Mouse (Mus musculus): Measurements from ENCODE around the gene Tdrd7.

Gene Tdrd7

DNA sequence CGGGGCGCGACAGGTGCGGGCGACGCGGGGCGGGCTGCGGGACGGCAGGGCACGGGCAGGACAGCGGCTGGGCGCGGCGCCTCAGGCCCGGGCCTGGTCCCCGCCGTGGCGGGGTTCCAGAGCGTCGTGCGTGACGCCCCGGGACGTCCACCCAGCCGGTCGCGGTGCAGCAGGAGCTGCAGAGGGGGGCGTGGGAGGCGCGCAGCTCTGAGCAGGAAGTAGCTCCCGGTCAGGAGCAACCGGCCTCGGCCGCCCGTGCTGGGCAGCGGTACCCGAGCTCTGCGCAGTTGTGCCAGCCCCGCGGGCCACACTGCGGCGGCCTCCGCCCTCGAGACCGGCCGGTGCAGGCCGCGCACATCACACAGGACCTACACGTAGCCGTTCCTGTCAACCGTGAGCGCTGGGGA lies 7.3 kb downstream of the Tdrd7 start:
- DNase-seq (ENCODE audit: low spot score in 2 of 2): no peak

DNA sequence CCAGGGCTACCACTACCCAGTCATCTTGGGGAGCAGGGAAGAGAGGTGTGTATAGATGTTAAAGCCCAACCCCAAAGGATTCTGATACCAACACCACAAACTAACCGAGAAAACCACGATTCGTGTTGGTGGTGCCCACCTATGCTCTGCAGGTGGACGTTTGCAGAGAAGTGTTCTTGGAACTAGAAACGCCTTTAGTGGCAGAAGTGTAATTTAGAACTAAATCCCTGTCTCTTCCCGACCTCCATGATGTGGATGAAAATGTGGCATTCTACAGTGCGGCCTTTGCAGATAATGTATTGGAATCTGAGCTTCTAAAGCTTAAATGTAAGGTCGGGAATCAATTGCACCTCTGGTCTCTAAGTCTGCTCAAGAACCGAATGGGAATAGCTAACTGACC lies 7.8 kb downstream of the Tdrd7 start:
- no peak for DNase-seq (ENCODE audit: low spot score in 2 of 2)

DNA sequence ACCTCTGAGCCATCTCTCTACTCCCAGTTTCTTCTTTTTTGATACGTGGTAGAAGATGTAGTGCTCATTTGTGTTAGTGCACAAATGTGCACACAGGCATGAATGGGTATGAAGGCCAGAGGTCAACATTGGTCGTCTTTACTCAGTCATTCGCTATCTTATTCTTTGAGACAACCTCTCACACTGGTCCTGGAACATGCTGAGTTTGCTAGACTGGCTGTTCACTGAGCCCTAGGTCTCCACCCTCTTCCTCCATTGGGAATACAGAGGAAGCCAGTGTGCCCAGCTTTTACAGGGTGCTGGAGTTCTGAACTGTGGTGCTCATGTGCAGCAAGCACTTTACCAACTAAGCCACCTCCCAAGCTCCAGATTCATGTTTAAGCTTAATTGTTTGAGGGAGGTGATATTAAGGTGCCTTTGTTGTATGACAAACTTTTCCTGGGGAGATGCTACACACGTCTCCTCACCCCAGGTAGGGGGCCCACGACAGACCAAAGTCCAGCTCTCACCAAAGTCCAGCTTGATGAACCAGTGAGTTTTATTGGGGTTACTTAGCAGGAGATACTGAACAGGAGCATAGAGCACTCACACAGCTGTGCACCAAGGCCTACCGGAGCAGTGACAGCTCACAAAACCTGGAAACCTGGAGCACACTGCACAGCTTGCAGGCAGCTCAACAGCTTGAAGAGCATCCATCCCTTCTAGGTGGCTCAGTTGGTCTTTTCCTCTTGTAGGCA lies 12.0 kb downstream of the Tdrd7 start:
- DNase-seq (ENCODE audit: low spot score in 2 of 2): no peak

DNA sequence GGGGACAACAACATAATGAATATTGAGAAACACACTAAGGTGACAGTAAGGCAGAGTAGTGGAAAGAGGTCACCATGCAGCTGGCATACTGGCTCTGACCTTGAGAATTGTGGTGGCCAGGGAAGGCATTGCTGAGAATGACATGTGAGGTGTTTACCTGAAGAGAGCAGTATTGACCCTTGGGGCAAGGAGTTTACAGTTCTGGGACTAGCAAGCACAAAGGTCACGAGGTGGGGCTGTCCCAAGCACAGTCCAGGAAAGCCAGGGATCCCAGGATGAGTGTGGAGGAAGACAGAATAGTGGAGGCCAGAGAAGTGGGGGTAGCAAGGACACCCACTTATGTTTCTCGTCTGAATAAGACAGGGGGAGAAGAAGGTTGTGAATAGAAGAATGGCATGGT lies 14.8 kb downstream of the Tdrd7 start:
- no peak for DNase-seq (ENCODE audit: low spot score in 2 of 2)

DNA sequence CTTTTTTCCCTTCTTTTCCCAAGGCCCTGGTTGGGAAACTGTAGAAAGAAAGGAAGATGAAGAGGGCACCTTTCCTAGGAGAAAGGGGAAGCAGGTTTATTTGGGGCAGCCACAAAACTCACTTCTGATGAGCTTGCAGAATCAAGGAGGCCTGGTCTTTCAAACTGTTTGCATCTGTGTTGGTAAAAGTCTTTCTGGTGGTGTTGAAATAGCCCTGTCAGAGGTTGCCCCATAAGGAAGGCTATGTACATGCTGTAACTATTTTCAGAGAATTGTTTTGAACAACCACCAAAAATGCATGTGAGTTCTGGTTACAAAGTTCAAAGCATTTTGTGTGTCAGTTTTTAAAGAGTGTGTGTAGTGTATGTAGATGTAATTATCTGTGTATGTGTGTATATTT lies 15.9 kb downstream of the Tdrd7 start:
- DNase-seq (ENCODE audit: low spot score in 2 of 2): no peak

DNA sequence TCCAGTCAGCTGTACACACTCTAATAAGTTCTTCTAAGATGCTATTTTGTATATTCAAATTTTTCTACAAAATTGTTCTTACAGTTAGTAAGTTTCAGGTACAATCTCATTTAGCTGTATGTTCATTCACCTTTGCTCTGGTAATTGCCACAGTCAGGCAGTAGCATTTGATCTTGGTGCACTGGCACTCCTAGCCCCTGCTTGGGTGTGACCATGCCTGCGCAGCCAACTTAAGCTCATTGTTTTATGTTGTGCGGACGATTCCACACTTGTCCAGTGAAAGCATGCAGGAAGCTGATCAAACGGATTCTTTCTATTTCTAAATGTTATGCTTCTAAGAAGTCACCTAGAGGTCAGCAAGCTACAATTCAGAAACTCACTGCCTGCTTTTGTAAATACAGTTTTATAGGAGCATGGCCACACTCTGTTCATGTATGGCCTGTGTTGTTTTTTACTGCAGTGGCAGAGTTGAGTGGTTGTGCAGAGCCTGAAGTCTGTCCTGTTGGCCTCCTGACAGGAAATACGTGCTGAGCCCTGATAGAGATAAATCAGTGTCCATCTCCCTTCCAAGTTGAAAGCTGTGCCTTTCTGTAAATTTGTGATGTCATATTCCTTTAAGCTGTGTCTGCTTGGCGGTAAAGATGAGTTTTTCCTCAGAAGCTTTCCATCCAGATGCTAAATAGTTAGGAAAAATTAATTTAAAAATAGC lies 25.4 kb downstream of the Tdrd7 start:
- DNase-seq (ENCODE audit: low spot score in 2 of 2): no peak

DNA sequence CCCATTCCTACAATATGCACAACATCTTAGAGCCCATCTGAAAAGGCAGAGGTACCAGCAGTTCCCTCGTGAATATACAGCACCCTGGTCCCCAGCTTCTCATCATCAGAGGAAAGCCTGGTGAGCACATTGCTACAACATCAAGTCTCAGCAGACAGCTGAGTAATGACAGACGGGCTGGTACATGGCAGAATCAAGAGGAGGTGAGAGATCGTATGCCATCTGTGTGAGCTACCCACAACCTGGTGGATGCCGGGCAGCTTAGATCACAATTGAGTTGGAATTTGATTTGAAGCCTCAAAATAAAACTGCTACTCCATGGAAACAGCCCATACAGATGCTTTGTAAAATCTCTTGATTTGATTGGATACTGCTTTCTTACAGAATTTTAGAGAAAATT lies 33.4 kb downstream of the Tdrd7 start:
- DNase-seq (ENCODE audit: low spot score in 2 of 2): no peak

DNA sequence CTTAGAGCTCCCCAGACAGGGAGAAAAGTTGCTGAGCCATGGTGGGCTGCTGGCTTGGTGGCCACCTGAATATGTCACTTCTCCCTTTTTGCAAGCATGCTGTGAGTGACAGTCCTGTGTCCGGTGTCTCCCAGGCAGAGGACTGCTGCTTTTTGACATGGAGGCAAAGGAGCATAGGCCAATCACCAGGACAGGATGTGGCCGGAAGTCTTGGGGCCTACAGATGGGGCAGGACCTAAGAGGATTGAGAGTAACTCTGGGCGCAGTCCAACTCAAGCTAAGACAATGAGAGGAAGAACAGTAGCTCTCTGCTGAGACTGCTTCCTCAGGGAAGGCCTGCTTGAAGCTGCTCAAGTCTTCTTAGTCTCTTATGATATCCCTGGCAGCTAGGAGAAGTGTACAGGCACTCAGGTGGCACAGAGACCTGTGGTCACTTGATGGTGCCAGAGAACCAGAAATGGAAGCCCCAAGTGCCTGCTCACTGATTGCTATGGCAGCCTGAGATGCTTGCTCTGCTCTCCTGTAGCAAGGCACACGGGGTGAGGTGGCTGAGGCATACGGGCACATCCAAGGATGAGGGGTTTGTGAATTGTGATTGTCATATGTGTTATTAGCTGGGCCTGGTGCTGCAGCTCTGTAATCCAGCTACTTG lies 43.1 kb downstream of the Tdrd7 start:
- DNase-seq (ENCODE audit: low spot score in 2 of 2): no peak

DNA sequence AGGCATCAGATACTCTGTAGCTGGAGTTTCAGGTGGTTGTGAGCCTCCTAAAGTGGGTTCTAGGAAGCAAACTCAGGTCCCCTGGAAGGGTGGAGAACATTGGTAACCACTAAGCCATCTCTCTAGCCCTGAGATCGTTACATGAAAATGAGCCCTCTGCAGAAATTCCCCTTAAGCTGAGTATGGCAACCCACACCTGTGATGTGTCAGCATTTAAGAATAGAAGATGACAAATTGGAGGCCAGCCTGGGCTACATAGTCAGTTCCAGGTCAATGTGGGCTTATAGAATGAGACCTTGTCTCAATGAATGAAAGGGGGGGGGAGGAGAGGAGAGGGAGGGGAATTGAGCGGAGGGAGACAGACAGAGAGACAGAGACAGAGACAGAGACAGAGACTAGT lies 46.6 kb downstream of the Tdrd7 start:
- DNase-seq (ENCODE audit: low spot score in 2 of 2): no peak

DNA sequence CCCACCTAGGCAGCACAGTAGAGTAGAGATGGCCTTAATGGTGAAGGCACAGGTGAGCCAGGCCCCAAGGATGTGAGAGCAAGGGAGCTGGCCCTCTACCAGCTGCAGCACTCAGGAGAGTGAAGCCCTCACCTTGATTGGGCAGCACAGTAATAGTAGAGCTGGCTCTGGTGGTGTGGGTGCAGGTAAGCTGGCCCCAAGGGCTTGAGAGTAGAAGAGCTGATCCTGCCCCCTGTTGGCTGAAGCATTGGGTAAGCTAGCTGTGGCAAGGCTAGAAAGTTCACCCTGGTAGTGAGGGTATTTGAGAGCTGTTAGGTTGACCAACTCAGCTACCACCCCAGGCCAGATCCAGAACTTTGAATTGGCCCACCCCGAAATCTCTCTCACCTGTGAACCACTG lies 50.5 kb downstream of the Tdrd7 start:
- no peak for DNase-seq (ENCODE audit: low spot score in 2 of 2)

DNA sequence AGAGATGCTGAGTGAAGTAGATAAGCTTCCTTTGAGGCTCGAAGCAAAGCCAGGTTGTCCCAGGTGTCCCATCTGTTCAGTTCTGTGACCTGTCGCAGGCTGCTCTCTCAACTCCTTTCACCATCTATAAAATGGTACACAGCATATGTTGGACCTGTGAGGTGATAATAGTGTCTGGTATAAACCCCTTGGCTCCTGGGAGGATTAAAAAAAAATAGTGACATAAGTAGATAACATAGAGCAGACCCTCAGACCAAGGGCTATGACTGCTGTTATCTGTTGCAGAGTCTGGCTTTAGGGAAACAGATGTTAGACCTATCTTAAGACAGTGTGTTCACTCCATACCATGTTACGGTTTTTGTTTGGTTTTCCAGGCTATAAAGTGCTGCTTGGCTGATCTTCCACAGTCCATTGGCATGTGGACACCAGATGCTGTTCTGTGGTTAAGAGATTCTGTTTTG lies 57.9 kb downstream of the Tdrd7 start:
- no peak for DNase-seq (ENCODE audit: low spot score in 2 of 2)

DNA sequence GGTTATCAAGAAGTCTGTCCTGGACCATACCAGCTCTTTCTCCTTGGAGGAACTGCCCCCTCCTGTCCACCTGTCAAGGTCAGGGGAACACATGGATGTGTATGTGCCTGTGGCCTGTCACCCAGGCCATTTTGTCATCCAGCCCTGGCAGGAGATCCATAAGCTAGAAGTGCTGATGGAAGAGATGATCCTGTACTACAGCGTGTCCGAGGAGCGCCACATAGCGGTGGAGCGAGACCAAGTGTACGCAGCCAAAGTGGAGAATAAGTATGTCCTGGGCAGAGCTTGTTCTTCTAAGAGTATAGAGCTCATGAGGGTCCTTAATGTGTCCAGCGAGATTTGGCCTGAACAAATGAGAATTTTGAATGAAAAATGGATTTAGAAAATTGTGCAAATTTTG lies 60.8 kb downstream of the Tdrd7 start:
- DNase-seq (ENCODE audit: low spot score in 2 of 2): no peak

DNA sequence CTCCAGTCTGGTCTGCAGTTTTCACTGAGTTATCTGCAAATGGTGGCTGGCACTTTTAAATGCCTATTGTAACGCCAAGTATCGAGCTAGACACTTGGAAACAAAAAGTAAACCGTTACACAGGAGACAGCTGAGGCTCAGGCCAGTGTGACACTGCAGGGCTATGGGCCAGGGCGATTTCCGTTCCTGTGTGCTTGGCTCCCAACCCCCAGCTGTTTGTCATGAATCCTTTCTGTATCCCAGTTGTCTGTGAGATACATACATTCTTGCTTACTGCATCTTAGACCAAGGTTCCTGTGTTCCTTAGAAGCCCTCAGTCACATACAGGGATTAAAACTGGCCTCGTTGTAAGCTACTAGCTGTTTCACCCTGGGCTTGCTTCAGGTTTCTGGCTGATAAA lies 63.1 kb downstream of the Tdrd7 start:
- no peak for DNase-seq (ENCODE audit: low spot score in 2 of 2)

DNA sequence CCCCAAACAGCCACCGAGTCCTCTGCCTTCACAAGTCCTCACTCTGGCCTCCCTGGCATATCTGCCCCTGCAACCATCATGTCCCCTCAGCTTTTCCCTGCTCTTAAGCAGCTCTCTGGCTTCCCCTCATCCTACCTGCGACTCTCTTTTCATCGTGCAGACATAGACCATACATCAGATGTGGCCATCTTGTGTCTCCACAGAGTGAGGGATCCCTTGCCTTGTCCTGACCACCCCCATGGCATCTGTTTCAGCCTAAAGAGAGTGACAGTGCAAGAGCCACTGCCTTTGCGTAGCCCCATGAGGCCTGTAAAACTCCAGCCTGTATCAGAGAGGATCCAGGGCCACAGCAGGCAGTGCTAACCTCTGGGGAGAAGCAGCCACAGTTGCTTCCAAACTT lies 63.6 kb downstream of the Tdrd7 start:
- DNase-seq (ENCODE audit: low spot score in 2 of 2): no peak

DNA sequence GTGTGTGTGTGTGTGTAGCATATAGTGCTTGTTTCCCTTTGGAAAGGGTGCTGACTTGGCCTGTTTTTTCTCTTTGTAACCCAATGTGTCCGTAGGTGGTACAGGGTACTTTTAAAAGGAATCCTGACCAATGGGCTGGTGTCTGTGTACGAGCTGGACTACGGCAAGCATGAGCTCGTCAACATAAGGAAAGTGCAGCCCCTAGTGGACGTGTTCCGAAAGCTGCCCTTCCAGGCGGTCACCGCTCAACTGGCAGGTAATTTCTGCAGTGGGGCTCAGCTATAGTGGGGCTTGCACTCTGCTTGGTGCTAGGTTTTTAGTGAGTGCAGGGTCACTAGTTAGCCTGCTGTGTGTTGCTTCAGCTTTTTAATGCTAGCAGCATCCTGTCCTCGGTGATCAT lies 64.4 kb downstream of the Tdrd7 start:
- no peak for DNase-seq (ENCODE audit: low spot score in 2 of 2)

DNA sequence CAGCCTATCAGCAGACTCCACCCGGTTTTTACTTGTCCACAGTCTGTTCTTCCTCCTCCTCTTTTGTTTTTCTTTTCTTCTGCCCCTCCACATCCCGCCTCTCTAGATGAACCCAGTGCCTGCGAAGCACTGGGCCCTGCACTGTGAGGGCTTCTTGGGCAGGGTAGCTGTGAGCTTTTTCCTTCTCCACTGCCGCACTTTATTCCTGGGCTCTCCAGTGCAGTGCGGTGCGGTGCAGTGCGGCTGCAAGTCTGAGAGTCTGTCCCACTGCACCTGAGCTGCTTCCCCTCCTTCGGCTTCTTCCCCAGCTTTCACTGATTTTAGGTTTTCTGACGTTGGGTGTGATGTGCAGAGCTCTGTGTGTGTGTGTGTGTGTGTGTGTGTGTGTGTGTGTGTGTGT lies 67.3 kb downstream of the Tdrd7 start:
- no peak for DNase-seq (ENCODE audit: low spot score in 2 of 2)

DNA sequence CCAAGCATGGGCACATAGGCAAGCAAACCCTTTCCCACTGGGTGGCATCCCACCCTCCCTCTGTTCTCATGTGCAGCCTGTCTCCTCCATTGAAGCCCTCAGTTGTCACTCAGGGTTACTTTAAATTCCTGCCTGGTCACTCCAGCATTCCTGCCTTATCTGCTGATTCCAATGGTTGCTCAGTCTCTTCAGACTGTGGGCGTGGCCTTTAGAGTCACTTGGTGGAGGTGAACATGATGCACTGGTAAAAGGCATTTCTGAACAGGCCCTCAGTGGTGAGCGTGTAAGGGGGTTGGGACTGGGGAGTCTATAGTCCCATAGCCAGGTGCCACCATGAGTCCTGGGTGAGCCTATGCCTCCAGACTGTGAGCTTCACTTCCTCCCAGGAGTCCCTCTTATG lies 68.1 kb downstream of the Tdrd7 start:
- no peak for DNase-seq (ENCODE audit: low spot score in 2 of 2)

DNA sequence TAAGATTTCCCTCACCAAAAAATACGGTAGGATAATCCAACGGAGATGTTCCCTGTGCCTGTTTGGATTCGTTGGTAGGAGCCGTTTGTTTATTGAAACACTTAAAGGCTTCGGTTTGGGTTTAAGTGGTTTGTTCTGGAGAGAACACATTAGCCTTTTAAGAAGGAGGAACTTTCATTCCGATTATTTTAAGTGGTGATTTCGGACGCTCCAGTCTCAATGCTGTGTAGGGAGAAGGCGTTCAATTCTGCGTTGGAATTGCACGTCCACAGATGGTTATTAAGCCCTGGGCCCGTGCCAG lies 73.4 kb downstream of the Tdrd7 start:
- no peak for DNase-seq (ENCODE audit: low spot score in 2 of 2)

DNA sequence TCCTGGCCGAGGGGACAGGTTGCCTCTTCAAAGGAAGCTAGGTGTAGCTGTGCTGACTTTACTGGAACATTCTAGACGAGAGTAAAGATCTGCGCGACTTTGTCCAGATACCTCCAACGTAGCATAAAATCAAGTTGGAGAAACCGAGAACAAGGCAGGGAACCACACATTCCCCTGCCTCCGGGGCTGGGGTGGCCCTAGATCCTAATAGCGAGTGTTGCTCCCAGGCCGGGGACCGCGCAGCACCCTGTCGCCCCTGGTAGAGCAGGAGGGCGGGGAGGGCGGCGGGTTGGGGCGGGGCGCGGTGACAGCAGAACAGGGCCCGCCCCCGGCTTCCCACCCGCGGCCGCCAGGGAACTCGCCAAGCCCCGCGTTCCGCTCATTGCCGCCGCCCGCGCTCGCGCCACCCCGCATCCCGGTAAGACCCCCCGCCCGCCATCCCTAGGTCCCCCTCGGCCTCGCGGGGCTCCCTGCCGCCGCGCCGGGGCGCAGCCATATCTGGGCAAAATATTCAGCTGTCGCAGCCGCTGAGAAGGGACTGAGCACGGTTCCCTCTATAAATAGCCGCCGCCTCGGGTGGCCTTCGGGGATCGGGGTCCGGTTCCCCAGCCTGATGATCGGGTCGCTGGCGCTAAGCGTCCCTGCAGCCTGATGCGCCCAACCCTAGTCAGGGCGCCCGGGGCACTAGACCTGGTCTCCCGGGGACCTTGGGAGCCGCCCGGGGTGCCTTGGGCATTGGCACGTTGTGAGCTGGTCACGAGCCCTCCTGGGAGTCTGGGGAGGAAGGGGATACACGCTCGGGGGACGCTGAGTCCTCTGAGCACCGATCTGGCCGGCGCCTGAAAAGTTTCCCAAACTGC lies 74.0 kb downstream of the Tdrd7 start, which contains the start of gene Tmod1:
TSS of gene Tmod1 (plus strand) at position 44 of the 860 bp plus-strand sequence.
- DNase-seq (ENCODE audit: low spot score in 2 of 2): peak in 1 of 2 experiments; percentile 50

DNA sequence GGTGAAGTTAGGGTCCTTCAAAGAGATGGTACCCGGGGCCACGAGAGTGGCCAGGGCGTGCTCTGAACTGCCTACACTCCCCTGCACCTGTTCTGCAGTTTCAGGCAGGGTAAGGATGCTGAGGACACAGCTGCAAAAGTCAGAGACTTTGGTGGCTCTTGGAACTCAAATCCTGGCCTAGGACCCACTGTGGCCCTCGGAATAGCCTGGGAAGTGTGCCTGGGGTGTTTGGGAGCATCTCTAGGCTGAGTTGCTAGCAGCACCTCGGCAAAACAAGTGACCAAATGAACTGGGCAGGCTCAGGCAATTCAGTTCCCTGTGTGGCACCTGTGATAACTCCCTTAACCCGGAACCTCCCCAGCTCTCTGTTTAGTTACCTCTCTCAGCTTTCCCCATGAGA lies 74.8 kb downstream of the Tdrd7 start:
- no peak for DNase-seq (ENCODE audit: low spot score in 2 of 2)

DNA sequence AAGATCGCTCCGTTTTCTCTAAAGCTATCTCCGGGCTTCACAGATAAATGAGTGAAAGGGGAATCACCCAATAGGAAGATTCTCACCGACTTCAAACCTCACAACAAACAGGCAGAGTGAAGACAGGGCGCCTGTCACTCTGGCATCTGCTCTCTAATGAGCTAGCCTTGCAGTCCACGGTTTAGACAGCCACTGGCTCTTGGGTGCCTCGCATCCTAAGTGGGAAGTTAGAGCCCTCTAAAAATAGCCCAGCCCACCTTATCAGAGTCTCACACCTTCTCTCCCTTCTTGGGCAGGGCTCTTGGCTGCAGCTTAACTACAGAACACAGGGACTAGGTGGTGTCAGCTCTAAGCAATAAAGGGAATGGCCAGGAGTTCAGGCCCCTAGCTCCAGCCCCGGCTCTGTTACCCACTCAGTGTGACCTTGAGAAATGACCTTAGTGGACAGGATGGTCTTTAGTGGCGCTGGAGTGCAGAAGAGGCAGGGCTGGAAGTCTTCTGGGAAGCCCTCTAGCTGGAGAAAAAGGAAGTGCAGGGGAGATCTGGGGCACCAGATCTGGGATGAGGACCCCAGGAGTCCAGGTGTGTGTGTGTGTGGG lies 75.6 kb downstream of the Tdrd7 start:
- DNase-seq (ENCODE audit: low spot score in 2 of 2): no peak
